Mouse (Mus musculus): Measurements from ENCODE around the gene Scrn1. TPM values are rescaled to one million over a fixed set of nuclear protein-coding genes. Genes with fewer than 3 reads are reported as not detected.

Scrn1 gene
- polyA plus RNA-seq, 1 experiment from 2014 or later, result 2.5 TPM

DNA sequence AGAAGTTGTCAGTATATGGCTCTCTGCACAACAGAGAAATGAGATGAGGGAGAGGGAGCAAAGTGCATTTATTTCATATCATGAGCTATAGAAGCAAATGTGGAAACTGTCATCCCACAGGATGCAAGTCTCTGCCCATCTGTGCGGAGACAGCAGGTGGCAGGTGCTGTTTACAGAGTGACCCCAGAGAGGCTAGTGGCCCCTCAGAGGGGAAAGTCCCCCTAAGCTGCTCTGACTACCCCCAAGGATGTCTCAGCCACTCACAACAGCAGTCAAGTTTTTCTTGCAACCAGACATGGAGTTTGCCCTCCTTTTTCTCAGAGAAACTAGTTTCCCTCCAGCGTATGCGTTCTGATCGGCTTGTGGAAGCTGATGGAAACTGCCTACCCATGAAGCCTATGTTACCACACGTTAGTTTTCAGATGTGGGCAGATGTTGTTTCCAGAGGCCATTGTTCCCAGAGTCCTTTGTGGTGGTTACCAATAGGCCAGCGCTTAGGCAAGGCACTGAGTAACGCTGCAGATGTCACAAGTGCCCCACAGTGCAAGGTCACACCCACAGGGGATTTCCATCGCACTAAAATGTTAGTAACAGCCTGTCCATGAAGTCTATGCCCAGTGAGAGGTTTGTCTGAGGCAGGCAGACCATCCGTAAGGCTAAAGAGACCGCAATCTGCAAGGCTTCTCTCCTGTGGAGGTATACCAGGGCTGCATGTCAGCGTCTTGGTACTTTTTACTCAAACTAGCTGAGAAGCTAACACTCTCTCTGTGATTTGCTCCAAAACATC, 71.5 kb downstream of the Scrn1 start:
- WGBS, result 77% methylated on average over 11 of the region's 11 CpGs

DNA sequence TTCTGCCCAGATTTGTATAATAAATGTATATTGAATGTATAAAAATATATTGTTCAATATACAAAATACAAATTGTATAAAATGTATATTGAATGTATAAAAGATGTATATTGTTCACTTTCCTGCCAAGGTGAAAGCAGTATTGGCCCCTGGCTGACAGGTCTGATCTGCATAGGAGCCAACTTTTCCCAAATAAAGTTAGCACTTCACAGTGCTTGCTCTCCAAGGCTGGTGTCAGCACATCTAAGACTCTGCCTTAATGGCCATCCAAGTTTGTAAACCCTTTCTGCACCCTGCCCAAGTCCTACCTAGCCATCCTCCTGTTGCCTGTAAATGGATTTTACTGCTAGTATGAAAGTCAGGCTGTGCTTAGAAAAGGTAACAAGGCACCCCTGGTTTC, 72.2 kb downstream of the Scrn1 start:
- Histone ChIP-seq H3K27me3 (replicated peaks; ENCODE audit: control insufficient read depth, insufficient read depth, low read length) (no peaks in the 10 kb centered on the region), H3K4me1 (replicated peaks; ENCODE audit: control insufficient read depth, insufficient read depth, low read length) (no peaks in the 10 kb centered on the region), H3K9ac (ENCODE audit: low read depth, low read length) (no peak overlapping the region), H3K4me3 (ENCODE audit: low read depth, low read length) (no peak overlapping the region), H3K4me2 (replicated peaks; ENCODE audit: low read depth) (no peak overlapping the region), H3K36me3 (ENCODE audit: control insufficient read depth, insufficient read depth) (no peaks in the 10 kb centered on the region), H3K9me3 (ENCODE audit: control insufficient read depth) (no peaks in the 10 kb centered on the region), H3K27ac (ENCODE audit: low read depth, low read length) (no peak overlapping the region)
- ATAC-seq, result no peak
- no peak for TF ChIP-seq CTCF (IDR thresholded peaks at IDR 0.05; ENCODE audit: low read depth)

More for the DNA sequence above, 71.5 kb downstream of the Scrn1 start:
- Histone ChIP-seq H3K4me1 (replicated peaks; ENCODE audit: control insufficient read depth, insufficient read depth, low read length) (no peaks in the 10 kb centered on the region), H3K27me3 (replicated peaks; ENCODE audit: control insufficient read depth, insufficient read depth, low read length) (no peaks in the 10 kb centered on the region), H3K4me2 (replicated peaks; ENCODE audit: low read depth) (no peak overlapping the region), H3K36me3 (ENCODE audit: control insufficient read depth, insufficient read depth) (no peaks in the 10 kb centered on the region), H3K27ac (ENCODE audit: low read depth, low read length) (no peak overlapping the region), H3K4me3 (ENCODE audit: low read depth, low read length) (no peak overlapping the region), H3K9me3 (ENCODE audit: control insufficient read depth) (no peaks in the 10 kb centered on the region), H3K9ac (ENCODE audit: low read depth, low read length) (no peak overlapping the region)
- no peak for ATAC-seq
- no peak for TF ChIP-seq CTCF (IDR thresholded peaks at IDR 0.05; ENCODE audit: low read depth)

DNA sequence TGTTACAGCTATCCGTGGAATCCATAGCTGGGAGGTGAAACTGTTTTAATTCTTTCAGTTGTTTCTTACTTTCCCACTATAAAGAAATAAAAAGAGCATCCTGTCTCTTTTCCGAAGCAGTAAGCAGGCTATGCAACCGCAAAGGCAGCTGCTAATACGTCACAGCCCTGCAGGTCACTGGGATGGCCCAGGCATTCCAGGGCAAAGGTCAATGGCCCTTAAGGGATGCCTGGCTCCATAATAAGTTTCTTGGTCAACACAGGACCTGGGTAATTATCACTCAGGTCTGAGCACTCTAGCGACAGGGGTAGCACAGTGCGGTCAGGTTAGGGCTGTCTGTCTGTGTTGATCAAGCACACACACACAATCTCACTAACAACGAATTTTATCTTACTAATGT, 75.2 kb downstream of the Scrn1 start:
- TF ChIP-seq CTCF (IDR thresholded peaks at IDR 0.05; ENCODE audit: low read depth), result no peak
- 40% methylated on average over 7 of the region's 7 CpGs for WGBS
- ATAC-seq, result no peak

DNA sequence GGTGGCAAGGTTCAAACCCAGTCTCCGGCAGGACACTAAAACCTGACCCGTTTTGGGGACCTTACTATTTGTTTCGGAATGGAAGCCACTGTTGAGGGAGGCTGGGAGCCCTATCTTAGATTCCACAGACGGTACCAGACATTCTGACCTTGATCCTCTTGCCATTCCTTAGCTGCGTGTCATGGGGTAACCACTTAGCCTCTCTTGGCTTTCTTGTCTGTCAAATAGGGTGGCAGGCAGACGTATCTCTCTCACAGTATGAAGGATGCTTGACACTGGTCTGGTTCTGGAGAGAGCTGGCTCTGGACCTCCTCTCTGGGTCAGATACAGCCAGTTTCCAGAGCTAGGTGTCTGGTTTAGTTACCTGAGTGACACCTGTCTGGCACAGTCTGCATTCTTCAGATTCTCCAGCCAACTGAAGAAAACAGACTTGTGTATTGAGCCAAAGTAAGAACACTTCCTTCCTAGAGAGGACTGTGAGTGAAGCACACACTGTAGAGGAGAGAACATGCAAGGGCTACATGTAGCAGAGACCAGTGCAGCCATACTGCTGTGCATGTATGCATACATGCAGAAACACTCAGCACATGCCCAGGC, 80.2 kb downstream of the Scrn1 start:
- Histone ChIP-seq H3K36me3 (ENCODE audit: control insufficient read depth, insufficient read depth) (peaks cover 6% of the 10 kb centered on the region; the same call in 1 of the 2 replicates), H3K4me2 (replicated peaks; ENCODE audit: low read depth) (0 out of 2 replicates have a peak overlapping the region, but pooled peaks have one; percentile 43), H3K4me3 (ENCODE audit: low read depth, low read length) (no peak overlapping the region), H3K27ac (ENCODE audit: low read depth, low read length) (no peak overlapping the region), H3K4me1 (replicated peaks; ENCODE audit: control insufficient read depth, insufficient read depth, low read length) (no peaks in the 10 kb centered on the region), H3K27me3 (replicated peaks; ENCODE audit: control insufficient read depth, insufficient read depth, low read length) (no peaks in the 10 kb centered on the region), H3K9me3 (ENCODE audit: control insufficient read depth) (no peaks in the 10 kb centered on the region), H3K9ac (ENCODE audit: low read depth, low read length) (no peak overlapping the region)
- no peak for ATAC-seq
- WGBS, result 47% methylated on average over 6 of the region's 6 CpGs
- TF ChIP-seq CTCF (IDR thresholded peaks at IDR 0.05; ENCODE audit: low read depth), result no peak

More for the DNA sequence above, 75.2 kb downstream of the Scrn1 start:
- Histone ChIP-seq H3K4me1 (replicated peaks; ENCODE audit: control insufficient read depth, insufficient read depth, low read length) (no peaks in the 10 kb centered on the region), H3K9ac (ENCODE audit: low read depth, low read length) (no peak overlapping the region), H3K36me3 (ENCODE audit: control insufficient read depth, insufficient read depth) (peaks cover 6% of the 10 kb centered on the region; the same call in 1 of the 2 replicates), H3K4me3 (ENCODE audit: low read depth, low read length) (no peak overlapping the region), H3K27me3 (replicated peaks; ENCODE audit: control insufficient read depth, insufficient read depth, low read length) (no peaks in the 10 kb centered on the region), H3K9me3 (ENCODE audit: control insufficient read depth) (no peaks in the 10 kb centered on the region), H3K27ac (ENCODE audit: low read depth, low read length) (no peak overlapping the region), H3K4me2 (replicated peaks; ENCODE audit: low read depth) (no peak overlapping the region)

DNA sequence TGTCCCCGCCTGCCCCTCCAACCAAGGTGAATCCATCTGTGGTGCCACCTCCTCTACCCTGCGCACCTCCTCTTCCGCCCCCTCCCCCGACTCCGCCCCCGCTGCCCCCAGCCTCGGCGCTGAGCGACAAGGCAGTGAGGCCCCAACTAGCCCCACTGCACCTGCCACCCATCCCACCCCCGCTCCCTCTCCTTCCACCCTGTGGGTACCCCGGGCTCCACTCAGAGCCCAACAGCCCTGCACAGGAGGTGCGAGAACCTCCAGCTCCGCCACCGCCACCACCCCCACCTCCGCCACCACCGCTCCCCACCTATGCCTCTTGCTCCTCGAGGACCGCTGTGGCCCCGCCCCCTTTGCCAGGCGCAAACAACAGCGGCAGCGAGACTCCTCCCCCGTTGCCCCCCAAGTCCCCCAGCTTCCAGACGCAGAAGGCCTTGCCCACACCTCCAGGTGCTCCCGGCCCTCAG, 80.8 kb downstream of the Scrn1 start:
- no peak overlapping the region for H3K9ac ChIP-seq (ENCODE audit: low read depth, low read length)
- H3K36me3 ChIP-seq (ENCODE audit: control insufficient read depth, insufficient read depth), result peaks cover 6% of the 10 kb centered on the region; the same call in 1 of the 2 replicates
- ATAC-seq, result no peak
- no peaks in the 10 kb centered on the region for H3K4me1 ChIP-seq (replicated peaks; ENCODE audit: control insufficient read depth, insufficient read depth, low read length)
- no peaks in the 10 kb centered on the region for H3K27me3 ChIP-seq (replicated peaks; ENCODE audit: control insufficient read depth, insufficient read depth, low read length)
- no peak for TF ChIP-seq CTCF (IDR thresholded peaks at IDR 0.05; ENCODE audit: low read depth)
- no peaks in the 10 kb centered on the region for H3K9me3 ChIP-seq (ENCODE audit: control insufficient read depth)
- 12% methylated on average over 18 of the region's 25 CpGs for WGBS
- no peak overlapping the region for H3K27ac ChIP-seq (ENCODE audit: low read depth, low read length)
- no peak overlapping the region for H3K4me3 ChIP-seq (ENCODE audit: low read depth, low read length)
- H3K4me2 ChIP-seq (replicated peaks; ENCODE audit: low read depth), result peak overlapping the region; percentile 43; the same call in 1 of the 2 replicates

DNA sequence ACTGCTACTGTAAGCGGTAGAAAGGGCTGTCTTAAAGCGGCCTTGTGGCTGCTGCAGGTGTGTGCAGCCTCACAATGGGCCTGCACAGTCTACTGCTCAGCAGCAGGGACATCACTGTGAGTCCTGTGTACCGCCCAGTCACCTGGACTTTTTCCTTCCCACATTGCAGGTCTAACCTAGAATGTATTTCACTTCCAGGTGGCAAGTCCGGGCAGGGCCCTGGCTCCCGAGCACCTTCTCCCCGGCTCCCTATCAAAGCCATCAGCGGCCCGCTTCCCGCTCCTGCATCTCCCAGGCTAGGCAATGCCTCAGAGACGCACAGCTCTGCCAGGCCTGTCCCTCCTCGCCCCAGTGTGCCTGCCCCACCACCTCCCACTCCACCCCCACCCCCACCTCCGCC, 81.3 kb downstream of the Scrn1 start:
- H3K9ac ChIP-seq (ENCODE audit: low read depth, low read length), result no peak overlapping the region
- H3K4me1 ChIP-seq (replicated peaks; ENCODE audit: control insufficient read depth, insufficient read depth, low read length), result no peaks in the 10 kb centered on the region
- ATAC-seq, result no peak
- H3K4me3 ChIP-seq (ENCODE audit: low read depth, low read length), result no peak overlapping the region
- H3K4me2 ChIP-seq (replicated peaks; ENCODE audit: low read depth), result 0 out of 2 replicates have a peak overlapping the region, but pooled peaks have one; percentile 43
- no peaks in the 10 kb centered on the region for H3K27me3 ChIP-seq (replicated peaks; ENCODE audit: control insufficient read depth, insufficient read depth, low read length)
- H3K9me3 ChIP-seq (ENCODE audit: control insufficient read depth), result no peaks in the 10 kb centered on the region
- peaks cover 6% of the 10 kb centered on the region; the same call in 1 of the 2 replicates for H3K36me3 ChIP-seq (ENCODE audit: control insufficient read depth, insufficient read depth)
- no peak for TF ChIP-seq CTCF (IDR thresholded peaks at IDR 0.05; ENCODE audit: low read depth)
- H3K27ac ChIP-seq (ENCODE audit: low read depth, low read length), result no peak overlapping the region
- 30% methylated on average over 12 of the region's 12 CpGs for WGBS
